Mouse (Mus musculus) inflammation-experienced regulatory T-cells, adult 16 weeks (primary cell): Measurements from ENCODE around the gene Tmem115. TPM values are rescaled to one million over a fixed set of nuclear protein-coding genes. Genes with fewer than 3 reads are reported as not detected.

ENCODE experiments used
- polyA plus RNA-seq: library from polyadenylated mRNA; unstranded; fragments of 100-300 nt; shearing (Covaris generic); gene quantifications from one replicate; pipeline ENCODE4 v1.2.1, GENCODE M21; 2017

Tmem115 gene
- polyA plus RNA-seq, result 63.5 TPM

GRCm38 (mm10) chr9:107533791-107534407 lies at the start of gene Tmem115:
Gene Tmem115 (plus strand): TSS chr9:107533945.

GRCm38 (mm10) chr9:107541474-107542351 lies 8.0 kb downstream of the Tmem115 start, which contains the start of the genes Cyb561d2 and Nprl2:
Gene Cyb561d2 (minus strand): TSS chr9:107542193.
Gene Nprl2 (plus strand): TSS chr9:107542226.

GRCm38 (mm10) chr9:107547026-107547425 lies 13.3 kb downstream of the Tmem115 start, which contains the start of gene Zmynd10:
Gene Zmynd10 (plus strand): TSS chr9:107547298.

GRCm38 (mm10) chr9:107551117-107551889 lies 17.6 kb downstream of the Tmem115 start, which contains the start of gene Rassf1:
Gene Rassf1 (plus strand): TSS chr9:107551555.

GRCm38 (mm10) chr9:107563029-107563581 lies 29.4 kb downstream of the Tmem115 start, which contains the start of gene Tusc2:
Gene Tusc2 (plus strand): TSS chr9:107563255.

GRCm38 (mm10) chr9:107567702-107568319 lies 34.1 kb downstream of the Tmem115 start, which contains the start of gene Hyal2:
Gene Hyal2 (plus strand): TSS chr9:107567945.

GRCm38 (mm10) chr9:107576357-107577107 lies 42.8 kb downstream of the Tmem115 start, which contains the start of gene Hyal1:
Gene Hyal1 (plus strand): TSS chr9:107576927.

GRCm38 (mm10) chr9:107578587-107578986 lies 44.8 kb downstream of the Tmem115 start, which contains the start of gene Naa80:
Gene Naa80 (plus strand): TSS chr9:107578887.

GRCm38 (mm10) chr9:107580501-107581317 lies 47.0 kb downstream of the Tmem115 start, which contains the start of gene Hyal3:
Gene Hyal3 (plus strand): TSS chr9:107580818.

GRCm38 (mm10) chr9:107586974-107587832 lies 53.5 kb downstream of the Tmem115 start, which contains the start of gene Ifrd2:
Gene Ifrd2 (plus strand): TSS chr9:107587642.

Other genes starting within 250 kb of the Tmem115 start
- gene Mapkapk3, start 244.1 kb upstream of the Tmem115 start, polyA plus RNA-seq, result 148 TPM
- gene Cish, start 237.9 kb upstream of the Tmem115 start, polyA plus RNA-seq, result 220 TPM
- 26.2 TPM for gene Hemk1, start 195.6 kb upstream of the Tmem115 start, polyA plus RNA-seq
- gene 6430571L13Rik, start 193.3 kb upstream of the Tmem115 start, polyA plus RNA-seq, result 2.4 TPM
- 0.87 TPM for gene Cacna2d2, start 134.3 kb upstream of the Tmem115 start, polyA plus RNA-seq
- gene Cyb561d2, start 8.2 kb downstream of the Tmem115 start, polyA plus RNA-seq, result 62.6 TPM
- gene Nprl2, start 8.3 kb downstream of the Tmem115 start, polyA plus RNA-seq, result 68.1 TPM
- 4.1 TPM for gene Zmynd10, start 13.4 kb downstream of the Tmem115 start, polyA plus RNA-seq
- gene Rassf1, start 17.6 kb downstream of the Tmem115 start, polyA plus RNA-seq, result 91.3 TPM
- gene Tusc2, start 29.3 kb downstream of the Tmem115 start, polyA plus RNA-seq, result 13.4 TPM
- gene Hyal2, start 34.0 kb downstream of the Tmem115 start, polyA plus RNA-seq, result 17.7 TPM
- 6.9 TPM for gene Hyal1, start 43.0 kb downstream of the Tmem115 start, polyA plus RNA-seq
- 26.1 TPM for gene Naa80, start 44.9 kb downstream of the Tmem115 start, polyA plus RNA-seq
- 0.85 TPM for gene Hyal3, start 46.9 kb downstream of the Tmem115 start, polyA plus RNA-seq
- gene Ifrd2, start 53.7 kb downstream of the Tmem115 start, polyA plus RNA-seq, result 24.9 TPM
- not detected for gene Sema3b, start 75.3 kb downstream of the Tmem115 start, polyA plus RNA-seq
- gene Gnai2, start 101.4 kb downstream of the Tmem115 start, polyA plus RNA-seq, result 327 TPM
- not detected for gene Slc38a3, start 135.6 kb downstream of the Tmem115 start, polyA plus RNA-seq
- gene Gnat1, start 145.8 kb downstream of the Tmem115 start, polyA plus RNA-seq, result 0.77 TPM
- not detected for gene Sema3f, start 176.5 kb downstream of the Tmem115 start, polyA plus RNA-seq
- gene Rbm5, start 237.1 kb downstream of the Tmem115 start, polyA plus RNA-seq, result 360 TPM